Comparison of ENCODE assay signal across 16 mouse cellular contexts in the genomic region with DNA sequence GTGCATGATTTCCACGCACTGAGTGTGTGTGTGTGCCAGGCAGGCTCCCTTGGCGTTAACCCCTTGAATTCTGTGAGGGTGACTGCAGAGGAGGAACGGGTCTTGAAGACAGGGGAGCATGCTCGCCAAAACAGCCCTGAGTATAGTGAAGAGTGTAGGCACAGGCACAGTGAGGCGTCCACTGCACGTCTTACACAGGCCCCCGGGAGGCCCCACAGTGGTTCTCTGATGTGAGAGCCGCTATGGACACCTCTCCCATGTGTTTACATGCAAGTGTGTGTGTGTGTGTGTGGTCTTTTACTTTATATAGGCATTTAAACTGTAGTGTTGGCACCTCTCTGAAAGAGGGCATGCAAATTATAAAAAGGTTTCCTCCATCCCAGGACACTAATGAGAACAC. TPM values are rescaled to one million over a fixed set of nuclear protein-coding genes. Genes with fewer than 3 reads are reported as not detected.
"Had no signal": no experiment of that assay in that cellular context is flagged by ENCODE, and none has a peak within 500 bp of the region (broad histone marks: within the 10 kb centered on the region; RNA-seq: fewer than 3 reads in every experiment).

No protein-coding gene starts in this region.

- H3K9me3 ChIP-seq: liver, embryonic 12.5 days had no signal

- H3K9ac ChIP-seq: liver, embryonic 12.5 days had no signal

- H3K27me3 ChIP-seq: liver, embryonic 12.5 days had no signal

- H3K4me1 ChIP-seq: liver, embryonic 12.5 days had no signal

- H3K4me3 ChIP-seq: liver, embryonic 12.5 days had no signal

- H3K4me2 ChIP-seq: liver, embryonic 12.5 days; midbrain, embryonic 11.5 days had no signal

- H3K27ac ChIP-seq: kidney, postnatal 0 days; liver, embryonic 12.5 days; stomach, postnatal 0 days had no signal

RNA-seq across cellular contexts. Expression of a gene that starts 42.3 kb away (rescaled TPM):
- total RNA-seq: left cerebral cortex, postnatal 4 days; megakaryocyte, adult 5-6 weeks; neutrophil, adult 5-6 weeks had no signal
- polyA plus RNA-seq: inflammation-experienced regulatory T-cells, adult 6 months; intestine, postnatal 0 days; kidney, postnatal 0 days; liver, embryonic 12.5 days; liver, embryonic 16.5 days; lung, postnatal 0 days; midbrain, embryonic 11.5 days; stomach, postnatal 0 days had no signal

RNA-seq across cellular contexts. Expression of a gene that starts 44.6 kb away (rescaled TPM):
- total RNA-seq: layer of hippocampus, adult 8-10 months; layer of hippocampus, postnatal 14 days; left cerebral cortex, adult 18-20 months; left cerebral cortex, postnatal 10 days; left cerebral cortex, postnatal 4 days; megakaryocyte, adult 5-6 weeks; neutrophil, adult 5-6 weeks had no signal
- polyA plus RNA-seq: inflammation-experienced regulatory T-cells, adult 6 months; intestine, postnatal 0 days; kidney, postnatal 0 days; limb, embryonic 14.5 days; liver, embryonic 12.5 days; liver, embryonic 16.5 days; lung, postnatal 0 days; midbrain, embryonic 11.5 days; stomach, postnatal 0 days had no signal
